Mouse (Mus musculus) gastrocnemius, postnatal 36 days (tissue): ENCODE data around the gene Vmn1r138. TPM values are rescaled to one million over a fixed set of nuclear protein-coding genes. Genes with fewer than 3 reads are reported as not detected.
"Not testable (repeated sequence)": the region's sequence is repeated elsewhere in the genome, so short reads cannot be mapped to it uniquely, and the experiment has no call there.

ENCODE experiments used
- DNase-seq, 2 experiments: peaks; one replicate each; pipeline ENCODE4 v3.0.0; 2022
- intact Hi-C: fragments of 180-260 bp; cut with DNase I; formaldehyde crosslinking; loops from one replicate; pipeline ENCODE4 v1.15.1; 2025
- long read RNA-seq, 2 experiments: library from polyadenylated mRNA; stranded (forward); transcript quantifications; one replicate each; pipeline ENCODE4 v2.0.0; 2021
- total RNA-seq, 2 experiments: library from RNA; stranded (reverse); gene quantifications; 2 replicates each; pipeline ENCODE4 v1.2.3; 2021

Vmn1r138 gene
- not detected for total RNA-seq
- long read RNA-seq, experiment 1, result 0 reads
- long read RNA-seq, experiment 2, result 0 reads

DNA sequence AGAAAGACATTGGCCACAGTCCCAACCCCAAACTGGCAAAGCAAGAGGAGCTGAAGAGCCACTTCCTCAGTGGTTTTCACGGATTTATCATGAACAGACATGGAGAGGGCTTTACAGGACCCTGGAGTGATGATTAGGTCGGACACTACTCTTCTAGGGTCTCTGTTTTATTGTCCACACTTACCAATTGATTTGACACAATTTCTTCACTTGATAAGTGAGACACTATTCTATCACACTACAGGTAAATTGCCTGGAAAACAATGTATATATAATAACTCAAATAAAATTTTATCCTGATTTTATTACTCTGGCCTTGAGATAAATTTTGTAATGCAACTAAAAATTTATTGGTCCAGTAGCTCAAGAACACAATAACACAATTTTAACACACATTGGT lies at the start of gene Vmn1r138:
Gene Vmn1r138, minus strand, starts transcription at position 101 of the 400 bp plus-strand sequence.
- DNase-seq, intact Hi-C loops: not testable (repeated sequence)

DNA sequence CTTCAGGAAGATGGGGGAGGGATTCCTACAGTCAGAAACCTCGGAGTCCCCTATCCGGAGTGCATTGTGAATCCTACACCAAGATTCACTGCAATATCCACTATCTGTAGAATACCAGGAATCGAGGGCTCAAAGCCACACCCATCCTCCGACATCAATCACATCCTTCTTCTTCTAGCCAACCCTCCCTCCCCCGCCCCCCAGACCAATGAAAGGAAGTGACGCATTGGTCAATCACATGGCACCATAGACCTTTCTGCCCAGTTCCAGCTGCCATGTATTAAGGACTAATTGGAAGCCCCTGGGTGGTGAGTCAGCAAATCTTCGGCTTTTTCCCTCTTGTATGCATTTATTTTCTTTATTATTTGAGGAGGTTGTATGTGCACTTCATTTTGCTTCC lies 40.1 kb upstream of the Vmn1r138 start, which contains the start of gene Vmn1r139:
Gene Vmn1r139, plus strand, starts transcription at position 301 of the 400 bp plus-strand sequence.
- DNase-seq, intact Hi-C loops: not testable (repeated sequence)

DNA sequence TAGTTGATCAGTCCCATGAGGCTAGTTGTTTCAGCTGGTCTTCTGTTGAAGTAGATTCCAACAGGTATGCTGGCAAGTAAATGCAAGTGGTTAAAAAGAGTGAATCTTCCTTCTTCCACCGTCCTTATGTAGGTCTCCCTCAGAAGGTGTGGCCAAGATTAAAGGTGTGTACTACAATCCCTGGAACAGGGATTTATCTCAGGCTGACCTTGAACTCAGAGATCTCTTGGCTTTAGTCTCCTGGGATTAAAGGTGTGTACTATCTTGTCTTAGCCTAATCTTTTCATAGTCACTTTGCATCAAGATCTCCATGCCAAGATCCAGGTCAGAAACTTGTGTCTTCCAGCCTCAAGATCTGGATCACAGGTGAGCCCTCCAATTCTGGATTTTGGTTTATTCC lies 27.5 kb upstream of the Vmn1r138 start, which contains the start of gene Gm6176:
Gene Gm6176, minus strand, starts transcription at position 101 of the 400 bp plus-strand sequence.
- DNase-seq, result not testable (repeated sequence)

DNA sequence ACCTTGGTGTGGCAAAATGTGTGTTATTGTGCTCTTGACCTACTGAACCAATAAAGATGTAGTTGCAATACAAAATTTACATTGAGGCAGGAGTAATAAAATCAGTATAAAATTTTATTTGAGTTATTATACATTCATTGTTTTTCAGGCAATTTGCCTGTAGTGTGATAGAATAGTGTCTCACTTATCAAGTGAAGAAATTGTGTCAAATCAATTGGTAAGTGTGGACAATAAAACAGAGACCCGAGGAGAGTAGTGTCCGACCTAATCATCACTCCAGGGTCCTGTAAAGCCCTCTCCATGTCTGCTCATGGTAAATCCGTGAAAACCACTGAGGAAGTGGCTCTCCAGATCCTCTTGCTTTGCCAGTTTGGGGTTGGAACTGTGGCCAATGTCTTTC lies 34.4 kb downstream of the Vmn1r138 start, which contains the start of gene Vmn1r137:
Gene Vmn1r137, plus strand, starts transcription at position 301 of the 400 bp plus-strand sequence.
- intact Hi-C loops, DNase-seq: not testable (repeated sequence)

More for the DNA sequence above, 27.5 kb upstream of the Vmn1r138 start, which contains the start of gene Gm6176:
- intact Hi-C loops, result not testable (repeated sequence)

Other genes with a start within 250 kb of the Vmn1r138 start
- gene Gm4177, start 232.2 kb downstream of the Vmn1r138 start, total RNA-seq, result not detected
- not detected for gene Vmn1r135, start 196.5 kb downstream of the Vmn1r138 start, total RNA-seq
- not detected for gene Gm5725, start 184.6 kb downstream of the Vmn1r138 start, total RNA-seq
- gene Gm5891, start 107.6 kb downstream of the Vmn1r138 start, total RNA-seq, result not detected
- not detected for gene Vmn1r137, start 34.3 kb downstream of the Vmn1r138 start, total RNA-seq
- not detected for gene Gm6176, start 27.4 kb upstream of the Vmn1r138 start, total RNA-seq
- gene Vmn1r139, start 40.2 kb upstream of the Vmn1r138 start, total RNA-seq, result not detected
- gene Gm16451, start 89.3 kb upstream of the Vmn1r138 start, total RNA-seq, result not detected
- not detected for gene Gm10666, start 105.8 kb upstream of the Vmn1r138 start, total RNA-seq
- gene Vmn1r142, start 135.1 kb upstream of the Vmn1r138 start, total RNA-seq, result not detected
- not detected for gene Vmn1r143, start 160.5 kb upstream of the Vmn1r138 start, total RNA-seq
- gene Gm8653, start 172.4 kb upstream of the Vmn1r138 start, total RNA-seq, result not detected
- gene Gm8453, start 200.6 kb upstream of the Vmn1r138 start, total RNA-seq, result not detected